Mouse (Mus musculus) monocyte, adult 5-6 weeks (primary cell): ENCODE results near the gene Ndufs7. TPM values are rescaled to one million over a fixed set of nuclear protein-coding genes. Genes with fewer than 3 reads are reported as not detected.

Source experiments
- ATAC-seq: fragments of 153-309, 156-312 bp; replicated peaks from 2 replicates; pipeline ENCODE4 v1.8.0; 2017; ENCODE audit warnings: mild to moderate bottlenecking; ENCODE audit not compliant: low TSS enrichment, insufficient number of reproducible peaks, severe bottlenecking, poor library complexity, low FRiP score
- total RNA-seq: library from RNA; stranded (forward); fragments of 200-1000, 200-491, 200-594 nt; gene quantifications from 3 replicates; pipeline ENCODE4 v1.2.3, GENCODE M21; 2017

The Ndufs7 gene
- total RNA-seq, 1 experiment from 2014 or later, result 61.4 TPM

- no peak for ATAC-seq
Measured at GRCm38 (mm10) chr10:80259463-80259805, 10.5 kb downstream of the Ndufs7 start.

- ATAC-seq, result no peak
Measured at GRCm38 (mm10) chr10:80259861-80260641, 11.1 kb downstream of the Ndufs7 start.

- peak; percentile 18 for ATAC-seq
Measured at GRCm38 (mm10) chr10:80260642-80261584, 12.0 kb downstream of the Ndufs7 start, which contains the start of the genes Gamt and Dazap1. Gamt (minus strand) TSS chr10:80261012. Dazap1 (plus strand) TSS chr10:80261486.

- peak; percentile 72 for ATAC-seq
Measured at GRCm38 (mm10) chr10:80261585-80261968, 12.7 kb downstream of the Ndufs7 start.

GRCm38 (mm10) chr10:80262169-80262568, 13.2 kb downstream of the Ndufs7 start:
- ATAC-seq, result no peak

GRCm38 (mm10) chr10:80262776-80263365, 13.9 kb downstream of the Ndufs7 start:
- no peak for ATAC-seq

GRCm38 (mm10) chr10:80264341-80265148, 15.6 kb downstream of the Ndufs7 start:
- ATAC-seq, result peak; percentile 76

GRCm38 (mm10) chr10:80265149-80265486, 16.2 kb downstream of the Ndufs7 start:
- no peak for ATAC-seq

GRCm38 (mm10) chr10:80270099-80270498, 21.2 kb downstream of the Ndufs7 start:
- no peak for ATAC-seq

GRCm38 (mm10) chr10:80270734-80271181, 21.8 kb downstream of the Ndufs7 start:
- ATAC-seq, result no peak

GRCm38 (mm10) chr10:80271186-80271843, 22.4 kb downstream of the Ndufs7 start:
- no peak for ATAC-seq

GRCm38 (mm10) chr10:80271870-80272585, 23.1 kb downstream of the Ndufs7 start:
- ATAC-seq, result no peak

- ATAC-seq, result no peak
Measured at GRCm38 (mm10) chr10:80273847-80274246, 24.9 kb downstream of the Ndufs7 start.

- no peak for ATAC-seq
Measured at GRCm38 (mm10) chr10:80276238-80276637, 27.3 kb downstream of the Ndufs7 start.

- ATAC-seq, result no peak
Measured at GRCm38 (mm10) chr10:80278390-80278789, 29.5 kb downstream of the Ndufs7 start.

GRCm38 (mm10) chr10:80279273-80279672, 30.4 kb downstream of the Ndufs7 start:
- no peak for ATAC-seq

- no peak for ATAC-seq
Measured at GRCm38 (mm10) chr10:80281304-80281703, 32.4 kb downstream of the Ndufs7 start.
